Mouse (Mus musculus) heart, adult 2 months (tissue): ENCODE measurements at regions not wholly inside any gene's neighbourhood (a gene's known extent, or its start where the extent isn't known, plus 50 kb on each side); places are given as distances from the start of the nearest gene placed in this dataset.

ENCODE experiments used
- CTCF ChIP-seq: fragments of 200-600 bp; IDR thresholded peaks from 2 replicates; pipeline ENCODE4 v1.8.1; 2022; ENCODE audit warnings: antibody characterized with exemption, mild to moderate bottlenecking, moderate library complexity
- EP300 ChIP-seq: fragments of 200-500 bp; IDR thresholded peaks from 2 replicates; pipeline ENCODE4 v1.6.1; 2011; ENCODE audit warnings: low read depth, low read length, control low read depth; ENCODE audit not compliant: insufficient read depth
- POLR2A ChIP-seq: fragments of 200-500 bp; IDR thresholded peaks from 2 replicates; pipeline ENCODE4 v1.6.1; 2011; ENCODE audit warnings: mild to moderate bottlenecking, low read depth, low read length, control low read depth; ENCODE audit not compliant: insufficient read depth

DNA sequence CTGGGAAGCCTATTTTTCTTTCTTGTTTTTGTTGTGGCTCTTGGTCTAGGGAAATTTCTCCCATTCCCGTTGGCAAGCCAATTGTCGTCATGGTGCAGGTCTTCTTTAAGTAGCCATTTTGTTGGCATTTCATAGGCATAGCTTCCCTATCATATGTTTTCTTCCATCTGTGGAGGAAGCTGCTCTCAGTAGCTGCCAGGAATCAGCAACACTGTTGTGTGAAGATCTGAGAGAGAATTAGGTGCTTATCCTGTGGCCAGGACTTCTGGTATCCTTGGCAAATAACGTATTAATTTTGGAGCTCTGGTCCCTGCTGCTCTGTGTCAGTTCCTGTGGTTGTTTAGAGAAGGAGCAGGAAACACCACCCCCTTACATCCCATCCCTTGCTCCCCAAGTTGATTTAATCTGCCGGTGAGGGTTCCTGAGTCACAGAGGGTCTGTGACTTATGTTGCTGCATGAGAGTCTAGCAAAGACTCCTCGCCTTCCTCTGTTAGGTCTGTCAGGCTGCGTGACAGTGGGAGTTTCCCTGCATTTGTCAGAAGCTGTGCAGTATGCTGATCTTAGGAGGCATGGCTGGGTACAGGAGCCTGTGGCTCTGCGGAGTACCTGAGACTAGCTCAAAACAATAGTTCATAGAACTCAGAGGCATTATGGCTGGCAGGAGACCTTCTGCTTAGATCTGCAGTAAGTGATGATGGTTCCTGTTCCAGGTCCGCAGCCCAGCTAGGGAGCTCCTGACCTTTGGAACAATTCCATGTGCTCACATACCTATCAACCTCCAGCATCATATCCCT, 93.4 kb downstream of the Fam173b start:
- TF ChIP-seq CTCF (no peak), POLR2A (no peak), EP300 (no peak)
